Mouse (Mus musculus): ENCODE results near the gene Epop. TPM values are rescaled to one million over a fixed set of nuclear protein-coding genes. Genes with fewer than 3 reads are reported as not detected.

Epop gene
- total RNA-seq, 2 experiments from 2014 or later: 0.75 to 1.00 TPM

- DNase-seq (ENCODE audit: low spot score): no peak
Observed at GRCm38 (mm10) chr11:97590227-97590960, 39.1 kb downstream of the Epop start.

- DNase-seq (ENCODE audit: low spot score): no peak
Observed at GRCm38 (mm10) chr11:97589216-97589615, 40.3 kb downstream of the Epop start.

- DNase-seq (ENCODE audit: low spot score): no peak
Observed at GRCm38 (mm10) chr11:97585932-97586331, 43.6 kb downstream of the Epop start.

GRCm38 (mm10) chr11:97584476-97584875, 45.0 kb downstream of the Epop start:
- DNase-seq (ENCODE audit: low spot score): no peak

GRCm38 (mm10) chr11:97579088-97579857, 50.2 kb downstream of the Epop start:
- no peak for DNase-seq (ENCODE audit: low spot score)

GRCm38 (mm10) chr11:97578286-97578685, 51.2 kb downstream of the Epop start:
- no peak for DNase-seq (ENCODE audit: low spot score)

Small RNA genes within 50 kb of the gene (microRNA-seq; reads per million reads assigned to microRNA genes)
- gene Gm24158: not detected
- gene Mir6927: not detected

Other genes with a start within 250 kb of the Epop start
- 1 to 10 TPM; 4.8 to 7.5 TPM for gene Arhgap23, start 214.2 kb downstream of the Epop start, total RNA-seq (2021)
- gene 4933428G20Rik, start 129.4 kb downstream of the Epop start, total RNA-seq (2021): not detected
- gene Srcin1, start 53.5 kb downstream of the Epop start, total RNA-seq (2021): 1 to 10 TPM; 1.3 to 1.9 TPM
- 10 to 100 TPM; 44.1 to 51.0 TPM for gene Mllt6, start 33.7 kb upstream of the Epop start, total RNA-seq (2021)
- gene Cisd3, start 56.1 kb upstream of the Epop start, total RNA-seq (2021): 100 to 1,000 TPM in 1 of 2 experiments, 10 to 100 TPM in 1; 96.7 to 102 TPM
- gene Pcgf2, start 70.8 kb upstream of the Epop start, total RNA-seq (2021): 1 to 10 TPM in 1 of 2 experiments, under 1 TPM in 1; 0.96 to 2.3 TPM
- 100 to 1,000 TPM; 150 to 167 TPM for gene Psmb3, start 73.7 kb upstream of the Epop start, total RNA-seq (2021)
- 10 to 100 TPM; 64.7 TPM for gene Pip4k2b, start 115.0 kb upstream of the Epop start, total RNA-seq (2021)
- gene Cwc25, start 136.9 kb upstream of the Epop start, total RNA-seq (2021): 1 to 10 TPM; 5.2 to 5.9 TPM
- not detected for gene 1700001P01Rik, start 146.2 kb upstream of the Epop start, total RNA-seq (2021)
- gene Rpl23, start 152.7 kb upstream of the Epop start, total RNA-seq (2021): 100 to 1,000 TPM; 426 to 450 TPM
- gene Lasp1, start 169.3 kb upstream of the Epop start, total RNA-seq (2021): 10 to 100 TPM; 10.0 to 19.2 TPM
- gene B230217C12Rik, start 211.1 kb upstream of the Epop start, total RNA-seq (2021): under 1 TPM; 0.19 to 0.34 TPM